Mouse (Mus musculus) megakaryocyte, embryonic 14.5 days (primary cell): ENCODE data around the gene Trim31. TPM values are rescaled to one million over a fixed set of nuclear protein-coding genes. Genes with fewer than 3 reads are reported as not detected.

Experiments
- H3K27me3 ChIP-seq: replicated peaks from 2 replicates; pipeline ENCODE3; 2012; ENCODE audit warnings: inconsistent platforms
- H3K36me3 ChIP-seq: replicated peaks from 2 replicates; pipeline ENCODE3; 2012; ENCODE audit warnings: low read length, inconsistent platforms, mixed read lengths
- H3K4me1 ChIP-seq: 2 replicates; pipeline ENCODE4 v1.6.1; 2012; ENCODE audit warnings: inconsistent platforms
- H3K4me3 ChIP-seq: replicated peaks from 2 replicates; pipeline ENCODE3; 2012; ENCODE audit warnings: moderate library complexity, mild to moderate bottlenecking, inconsistent platforms
- H3K9me3 ChIP-seq: 2 replicates; pipeline ENCODE4 v1.6.1; 2012; ENCODE audit warnings: inconsistent platforms
- FLI1 ChIP-seq: IDR thresholded peaks from 2 replicates; pipeline ENCODE4 v1.6.1; 2012; ENCODE audit warnings: low read length, inconsistent platforms, mixed read lengths
- GATA1 ChIP-seq: IDR thresholded peaks from 3 replicates; pipeline ENCODE4 v1.6.1; 2012; ENCODE audit warnings: mixed read lengths, low read length, inconsistent platforms, borderline replicate concordance
- polyA plus RNA-seq: library from polyadenylated mRNA; stranded (reverse); fragments of >175 nt; gene quantifications from 2 replicates; pipeline ENCODE4 v1.2.3, GENCODE M21; 2012; ENCODE audit warnings: low replicate concordance; ENCODE audit not compliant: insufficient read depth

The Trim31 gene
- polyA plus RNA-seq, 1 experiment, result not detected

DNA sequence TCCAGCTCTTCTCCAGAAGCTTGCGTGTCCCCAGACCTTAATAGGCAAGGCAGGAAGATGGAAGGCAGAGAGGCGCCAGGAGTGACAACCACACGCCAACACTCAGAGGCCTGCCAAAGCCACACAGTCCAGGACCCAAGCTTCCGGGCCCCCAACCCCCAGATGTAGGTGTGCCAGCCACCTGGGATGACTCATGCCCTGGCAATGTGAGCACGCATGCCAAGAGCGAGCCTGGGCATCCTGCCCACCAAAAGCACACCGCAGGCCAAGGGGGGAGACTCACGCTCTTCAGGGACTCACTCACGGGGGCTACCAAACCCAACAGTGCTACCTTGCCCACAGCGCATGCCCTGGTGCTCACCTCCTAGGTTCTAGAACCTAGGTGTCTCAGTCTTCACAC is 44.5 kb downstream of the Trim31 start:
- Histone ChIP-seq H3K36me3 (no peaks in the 10 kb centered on the region), H3K4me3 (no peak overlapping the region), H3K27me3 (peaks cover 90% of the 10 kb centered on the region), H3K9me3 (peaks cover 8% of the 10 kb centered on the region; the same call in 1 of the 2 replicates), H3K4me1 (peaks cover 24% of the 10 kb centered on the region)
- TF ChIP-seq GATA1, result no peak
- TF ChIP-seq FLI1, result no peak

DNA sequence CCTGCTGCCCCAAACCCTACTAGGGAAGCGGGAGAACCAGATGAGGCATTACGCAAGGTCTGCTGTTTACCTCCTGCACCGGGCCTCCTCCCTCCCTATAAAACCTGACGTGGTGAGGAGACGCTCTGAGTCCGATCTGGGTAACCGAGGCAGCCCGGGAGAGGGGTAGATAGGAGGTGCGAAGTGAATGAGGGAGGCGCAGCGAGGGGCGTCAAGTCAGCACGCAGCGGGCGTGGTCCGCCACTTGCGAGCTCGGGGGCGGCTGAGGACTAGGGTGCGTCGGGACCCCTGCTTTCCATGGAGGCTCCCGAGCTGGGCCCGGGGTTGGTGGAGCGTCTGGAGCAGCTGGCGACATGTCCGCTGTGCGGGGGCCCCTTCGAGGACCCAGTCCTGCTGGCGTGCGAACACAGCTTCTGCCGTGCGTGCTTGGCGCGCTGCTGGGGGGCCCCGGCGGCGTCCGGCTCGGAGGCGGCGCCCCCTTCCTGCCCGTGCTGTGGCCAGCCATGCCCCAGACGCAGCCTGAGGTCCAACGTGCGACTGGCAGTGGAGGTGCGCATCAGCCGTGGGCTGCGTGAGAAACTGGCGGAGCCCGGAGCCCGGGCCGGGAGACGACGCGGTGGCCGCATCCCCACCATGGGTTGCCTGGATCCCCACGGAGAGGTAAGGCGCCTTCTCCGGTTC is 45.0 kb downstream of the Trim31 start, which contains the start of gene Rnf39:
TSS of gene Rnf39 (plus strand) at position 128 of the 681 bp plus-strand sequence.
- peak within 1 kb of the TSS; percentile 78 for H3K4me3 ChIP-seq
- peaks cover 29% of the 10 kb centered on the region for H3K4me1 ChIP-seq
- TF ChIP-seq GATA1 (no peak), FLI1 (no peak)
- H3K36me3 ChIP-seq, result peaks cover 2% of the 10 kb centered on the region
- peaks cover 8% of the 10 kb centered on the region; the same call in 1 of the 2 replicates for H3K9me3 ChIP-seq
- H3K27me3 ChIP-seq, result peaks cover 90% of the 10 kb centered on the region

DNA sequence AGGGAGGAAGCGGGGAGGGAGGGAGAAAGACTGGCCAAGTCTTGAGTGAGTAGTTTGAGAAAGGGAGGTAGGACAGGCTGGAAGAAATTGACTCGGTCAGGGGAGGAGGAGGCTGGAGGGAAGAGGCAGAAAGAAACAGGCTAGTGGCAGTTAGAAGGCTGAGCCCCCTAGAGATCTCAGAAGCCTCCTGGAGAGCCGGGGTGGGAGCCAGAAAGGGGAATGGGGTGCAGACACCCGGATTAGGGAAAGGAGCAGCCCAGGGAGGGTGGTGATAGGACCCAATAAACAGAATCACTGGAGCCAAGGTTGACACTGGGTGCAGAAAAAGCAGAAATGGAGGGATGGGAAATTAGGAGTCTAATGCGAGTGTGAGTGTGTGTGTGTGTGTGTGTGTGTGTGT is 45.8 kb downstream of the Trim31 start:
- Histone ChIP-seq H3K36me3 (peaks cover 10% of the 10 kb centered on the region), H3K4me3 (no peak overlapping the region), H3K9me3 (peaks cover 8% of the 10 kb centered on the region; the same call in 1 of the 2 replicates), H3K4me1 (peaks cover 36% of the 10 kb centered on the region), H3K27me3 (peaks cover 86% of the 10 kb centered on the region)
- TF ChIP-seq FLI1, result no peak
- no peak for TF ChIP-seq GATA1

DNA sequence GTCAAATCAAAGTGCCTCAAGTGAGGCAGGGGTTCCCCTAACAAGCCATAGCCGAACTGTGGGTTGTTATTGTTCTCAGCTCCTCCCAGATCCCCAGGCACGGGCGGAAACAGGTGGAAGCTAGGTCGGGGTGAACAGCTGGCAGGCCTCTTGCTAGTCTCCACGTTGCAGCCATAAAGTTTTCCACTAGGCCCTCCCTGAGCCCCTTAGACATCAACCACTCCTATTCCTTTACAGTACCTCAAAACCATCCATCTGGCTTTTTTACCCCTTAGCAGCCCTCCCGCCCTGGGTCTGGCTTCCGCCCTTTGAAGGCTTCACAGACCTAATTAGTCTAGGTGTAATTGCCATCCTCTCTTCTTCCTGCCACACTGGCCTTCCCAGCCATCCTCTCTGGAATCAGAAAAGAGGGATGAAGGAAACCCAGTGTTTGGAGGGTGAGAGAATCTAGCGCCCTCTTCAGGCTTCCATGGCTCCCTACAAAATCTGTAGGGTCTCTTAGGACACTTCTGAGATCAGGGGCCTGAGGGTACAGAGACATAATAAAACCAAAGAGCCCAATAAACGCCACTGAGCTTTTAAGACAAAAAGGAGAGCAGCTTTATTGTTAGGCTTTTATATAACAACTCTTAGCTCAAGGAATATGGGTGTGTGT is 46.3 kb downstream of the Trim31 start:
- Histone ChIP-seq H3K27me3 (peaks cover 81% of the 10 kb centered on the region), H3K4me3 (no peak overlapping the region), H3K36me3 (peaks cover 15% of the 10 kb centered on the region), H3K4me1 (peaks cover 42% of the 10 kb centered on the region), H3K9me3 (peaks cover 8% of the 10 kb centered on the region; the same call in 1 of the 2 replicates)
- no peak for TF ChIP-seq FLI1
- TF ChIP-seq GATA1, result no peak

DNA sequence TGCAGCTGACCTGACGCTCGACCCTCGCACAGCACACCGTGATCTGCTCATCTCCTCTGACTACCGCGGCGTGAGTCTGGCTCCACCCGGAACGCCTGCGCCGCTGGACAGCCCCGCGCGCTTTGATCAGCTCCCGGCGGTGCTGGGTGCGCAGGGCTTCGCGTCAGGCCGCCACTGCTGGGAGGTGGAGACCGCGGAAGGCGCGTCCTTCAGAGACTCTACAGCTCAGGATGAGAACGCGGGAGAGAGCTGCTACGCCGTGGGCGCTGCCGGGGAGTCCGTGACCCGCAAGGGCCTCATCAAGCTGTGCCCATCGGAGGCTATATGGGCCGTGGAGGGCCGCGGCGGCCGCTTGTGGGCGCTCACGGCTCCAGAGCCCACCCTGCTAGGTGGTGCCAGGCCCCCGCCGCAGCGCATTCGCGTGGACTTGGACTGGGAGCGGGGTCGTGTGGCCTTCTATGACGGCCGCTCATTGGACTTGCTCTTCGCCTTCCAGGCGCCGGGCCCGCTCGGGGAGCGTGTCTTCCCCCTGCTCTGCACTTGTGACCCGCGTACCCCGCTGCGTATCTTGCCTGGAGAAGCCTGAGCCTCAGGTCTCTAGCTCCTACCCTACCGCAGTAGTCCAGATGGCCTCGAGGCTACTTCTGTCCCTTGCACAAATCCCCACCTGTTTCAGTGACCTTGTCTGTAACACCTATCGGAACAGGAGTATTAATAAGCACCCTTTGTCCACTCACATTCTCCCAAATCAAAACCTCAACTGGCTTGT is 49.3 kb downstream of the Trim31 start:
- peaks cover 56% of the 10 kb centered on the region for H3K27me3 ChIP-seq
- peaks cover 57% of the 10 kb centered on the region for H3K4me1 ChIP-seq
- no peak for TF ChIP-seq FLI1
- no peak for TF ChIP-seq GATA1
- no peaks in the 10 kb centered on the region for H3K9me3 ChIP-seq
- peak overlapping the region; percentile 90 for H3K4me3 ChIP-seq
- H3K36me3 ChIP-seq, result peaks cover 23% of the 10 kb centered on the region

DNA sequence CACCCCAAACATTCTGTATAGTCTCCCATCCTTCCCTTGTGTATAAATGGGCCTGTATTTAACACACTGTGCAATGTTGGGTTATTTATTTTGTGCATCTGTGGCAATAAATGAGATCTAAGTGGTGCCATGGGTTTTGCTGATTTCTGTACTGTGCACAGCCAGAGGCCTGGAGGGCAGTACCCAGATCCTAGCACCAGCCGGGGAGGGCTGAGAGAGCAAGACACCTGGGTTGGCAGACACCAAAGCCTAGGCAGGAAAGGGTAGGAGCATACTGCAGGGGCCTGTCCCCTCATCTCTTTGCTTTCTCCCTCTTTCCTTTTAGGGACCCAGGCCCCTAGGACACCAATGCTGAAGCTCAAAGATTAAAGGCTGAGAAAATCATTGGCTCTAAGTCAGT is 50.4 kb downstream of the Trim31 start:
- no peak for TF ChIP-seq GATA1
- no peak for TF ChIP-seq FLI1

DNA sequence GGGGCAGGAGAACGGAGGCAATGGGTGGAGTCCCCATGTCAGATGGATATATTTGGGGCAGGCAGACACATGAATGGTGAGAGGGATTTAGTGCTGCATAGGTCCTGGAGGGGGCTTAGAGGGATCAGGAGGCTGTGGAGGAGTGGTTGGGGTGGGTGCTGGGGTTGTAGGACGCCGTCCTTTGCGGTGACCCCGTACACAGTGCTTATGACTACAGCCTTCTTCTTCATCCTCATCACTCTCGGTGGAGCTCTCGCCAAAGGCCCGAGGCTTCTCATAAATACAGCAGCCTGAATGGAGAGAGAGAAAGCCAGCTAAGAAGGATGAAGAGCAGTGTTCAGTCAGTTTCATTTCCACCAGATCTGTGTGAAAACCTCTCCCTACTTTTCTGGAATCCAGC is 51.3 kb downstream of the Trim31 start:
- TF ChIP-seq FLI1 (no peak), GATA1 (no peak)
- H3K36me3 ChIP-seq, result peaks cover 36% of the 10 kb centered on the region
- no peaks in the 10 kb centered on the region for H3K9me3 ChIP-seq
- H3K4me1 ChIP-seq, result peaks cover 43% of the 10 kb centered on the region
- H3K27me3 ChIP-seq, result peaks cover 35% of the 10 kb centered on the region
- H3K4me3 ChIP-seq, result no peak overlapping the region

More for the DNA sequence above, 50.4 kb downstream of the Trim31 start:
- H3K36me3 ChIP-seq, result peaks cover 26% of the 10 kb centered on the region
- H3K4me3 ChIP-seq, result no peak overlapping the region
- no peaks in the 10 kb centered on the region for H3K9me3 ChIP-seq
- H3K27me3 ChIP-seq, result peaks cover 45% of the 10 kb centered on the region
- H3K4me1 ChIP-seq, result peaks cover 47% of the 10 kb centered on the region

DNA sequence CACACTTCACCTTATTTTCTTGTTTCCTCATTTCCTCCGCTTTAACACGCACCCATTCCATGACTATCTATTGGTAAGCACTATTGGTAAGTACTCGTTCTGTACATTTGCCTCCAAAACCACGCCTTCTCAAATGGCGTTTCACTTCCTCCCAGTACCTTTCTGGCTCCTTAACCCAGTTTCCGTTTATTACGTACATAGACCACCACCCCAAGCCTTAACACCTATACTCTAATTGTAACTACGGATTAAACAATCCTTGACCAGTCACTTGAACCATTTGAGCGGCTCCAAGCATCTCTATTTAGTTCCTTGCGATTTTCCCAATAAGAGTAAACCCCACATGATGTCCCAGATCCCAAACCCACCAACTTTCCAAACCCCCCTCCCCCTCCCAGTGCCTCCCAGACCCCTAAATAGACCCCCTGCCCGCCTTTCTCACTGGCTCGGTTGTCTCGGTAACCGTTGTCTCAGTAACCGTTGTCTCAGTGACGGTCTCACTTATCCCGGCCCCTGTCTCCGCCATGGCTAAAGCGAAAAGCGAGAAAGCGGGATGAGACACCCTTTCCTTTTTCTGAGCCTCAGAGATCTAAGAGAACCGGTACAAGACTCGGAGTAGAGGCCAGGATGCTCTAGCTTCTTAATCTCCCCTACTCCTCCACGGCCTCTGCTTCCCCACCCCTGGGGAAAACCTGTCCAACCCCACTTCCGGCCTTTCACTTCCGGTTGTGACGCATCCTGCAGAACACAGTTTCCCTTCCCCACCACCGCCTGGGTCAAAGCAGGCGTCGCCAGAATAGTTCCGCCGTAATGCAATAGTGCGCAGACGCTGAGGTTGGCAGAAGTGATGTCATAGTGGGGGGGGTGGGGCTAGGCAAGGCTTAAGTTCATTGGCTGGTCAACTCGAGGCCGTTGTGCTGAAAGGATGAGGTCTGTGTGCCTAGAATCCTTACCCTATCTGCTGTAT is 53.3 kb downstream of the Trim31 start, which contains the start of gene Ppp1r11:
TSS of gene Ppp1r11 (minus strand) at position 761 of the 967 bp plus-strand sequence.
- peaks cover 43% of the 10 kb centered on the region for H3K4me1 ChIP-seq
- peaks cover 54% of the 10 kb centered on the region for H3K36me3 ChIP-seq
- H3K4me3 ChIP-seq, result peak within 1 kb of the TSS; percentile 93
- no peaks in the 10 kb centered on the region for H3K9me3 ChIP-seq
- TF ChIP-seq GATA1, result no peak
- TF ChIP-seq FLI1, result peak; percentile 100
- peaks cover 15% of the 10 kb centered on the region for H3K27me3 ChIP-seq

DNA sequence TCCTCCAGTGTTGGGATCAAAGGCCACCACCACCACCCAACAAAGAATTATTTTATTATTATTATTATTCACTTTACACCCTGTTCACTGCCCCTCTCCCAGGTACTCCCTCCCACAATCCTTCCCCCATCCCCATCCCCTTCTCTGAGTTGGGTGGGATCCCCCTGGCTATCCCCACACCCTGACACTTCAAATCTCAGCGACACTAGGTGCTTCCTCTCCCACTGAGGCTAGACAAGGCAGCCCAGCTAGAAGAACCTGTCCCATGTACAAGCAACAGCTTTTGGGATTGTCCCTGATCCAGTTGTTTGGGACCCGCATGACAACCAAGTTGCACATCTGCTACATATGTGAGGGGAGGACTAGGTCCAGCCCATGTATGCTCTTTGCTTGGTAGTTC is 54.7 kb downstream of the Trim31 start:
- TF ChIP-seq FLI1 (no peak), GATA1 (no peak)
- Histone ChIP-seq H3K36me3 (peaks cover 63% of the 10 kb centered on the region), H3K4me1 (peaks cover 35% of the 10 kb centered on the region)

More for the DNA sequence above, 54.7 kb downstream of the Trim31 start:
- H3K9me3 ChIP-seq, result no peaks in the 10 kb centered on the region
- peaks cover 2% of the 10 kb centered on the region for H3K27me3 ChIP-seq
- H3K4me3 ChIP-seq, result no peak overlapping the region
